Comparison of ENCODE assay signal across 8 mouse cellular contexts in the genomic region with DNA sequence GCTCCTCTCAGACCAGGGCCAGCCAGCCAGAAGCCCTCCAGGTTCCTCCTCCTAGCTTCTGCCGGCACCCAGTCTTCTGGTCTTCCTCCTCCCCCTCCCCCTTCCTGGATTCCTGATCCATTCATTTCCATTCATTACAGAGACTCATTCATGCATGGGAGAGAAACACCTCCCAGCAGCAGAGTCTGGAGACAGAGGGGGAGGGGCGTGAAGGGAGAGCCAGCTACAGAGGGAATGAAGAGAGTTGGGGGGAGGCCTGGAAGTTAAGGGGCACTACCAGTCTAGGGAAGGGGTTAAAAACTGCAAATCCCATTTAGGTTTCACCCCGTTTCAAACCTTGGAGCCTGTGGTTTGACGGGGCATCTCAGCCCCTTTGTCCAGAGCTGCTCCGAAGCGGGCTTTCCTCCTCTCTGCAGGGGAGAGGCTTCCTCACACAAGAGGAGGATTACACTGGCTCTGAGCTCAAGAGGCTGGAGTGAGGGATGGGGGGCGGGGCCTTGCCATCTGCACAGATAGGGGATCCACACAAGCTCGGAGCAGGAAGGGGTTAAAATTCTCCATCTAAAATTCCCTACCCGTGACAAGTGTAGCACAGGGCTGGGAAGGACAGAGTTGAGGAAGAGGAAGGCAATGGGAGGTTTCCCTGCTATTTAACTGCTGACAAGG. TPM values are rescaled to one million over a fixed set of nuclear protein-coding genes. Genes with fewer than 3 reads are reported as not detected.
DNase-seq lines count a peak whose midpoint lies in the region; ATAC-seq lines count a peak whose summit lies in the region.
"Had no signal": no experiment of that assay in that cellular context is flagged by ENCODE, and none has a peak within 500 bp of the region (broad histone marks: within the 10 kb centered on the region; RNA-seq: fewer than 3 reads in every experiment).

No protein-coding gene starts in this region.

- H3K9ac ChIP-seq in hindbrain, embryonic 15.5 days, result peak overlapping the region; percentile 45

- peak overlapping the region; percentile 70 for H3K4me2 ChIP-seq in hindbrain, embryonic 15.5 days

- peak overlapping the region; percentile 96 for H3K27ac ChIP-seq in hindbrain, embryonic 15.5 days (replicated peaks)

- WGBS in hindbrain, embryonic 15.5 days, result 2% methylated on average over 9 of the region's 9 CpGs

- no peaks in the 10 kb centered on the region for H3K27me3 ChIP-seq in hindbrain, embryonic 15.5 days

- peaks cover 71% of the 10 kb centered on the region for H3K4me1 ChIP-seq in hindbrain, embryonic 15.5 days (replicated peaks)

- peak overlapping the region; percentile 34 for H3K4me3 ChIP-seq in hindbrain, embryonic 15.5 days

- DNase-seq in testis, postnatal 10 days (ENCODE audit: low spot score), result peak; percentile 68
- DNase-seq in testis, postnatal 14 days (ENCODE audit: low spot score), result no peak
- DNase-seq in embryo, embryonic 11 days, result peak; percentile 93
- DNase-seq in mesoderm, embryonic 11.5 days (ENCODE audit: low read depth, low spot score), result peak; percentile 90
- no peak for DNase-seq in spleen, adult 18-20 months
- no peak for DNase-seq in lung, adult 18-20 months

- H3K36me3 ChIP-seq in hindbrain, embryonic 15.5 days, result peaks cover 22% of the 10 kb centered on the region

- no peaks in the 10 kb centered on the region for H3K9me3 ChIP-seq in hindbrain, embryonic 15.5 days

- ATAC-seq in hindbrain, embryonic 15.5 days (ENCODE audit: low FRiP score, low read depth), result peak; percentile 72

RNA-seq across cellular contexts. Expression of a gene that starts 4.9 kb away (rescaled TPM):
- 0.17 and 1.1 TPM in 2 replicates for polyA plus RNA-seq in hindbrain, embryonic 15.5 days (2015; fragmentation: Nextera tagmentation; extraction: Ambion mirVana)

RNA-seq across cellular contexts. Expression of a gene that starts 10.0 kb away (rescaled TPM):
- 38.2 and 40.5 TPM in 2 replicates for polyA plus RNA-seq in hindbrain, embryonic 15.5 days (2015; fragmentation: Nextera tagmentation; extraction: Ambion mirVana)

RNA-seq across cellular contexts. Expression of a gene that starts 26.1 kb away (rescaled TPM):
- 85.2 and 87.6 TPM in 2 replicates for polyA plus RNA-seq in hindbrain, embryonic 15.5 days (2015; fragmentation: Nextera tagmentation; extraction: Ambion mirVana)

RNA-seq across cellular contexts. Expression of a gene that starts 31.7 kb away (rescaled TPM):
- 0.05 TPM in 1 of 2 replicates, not detected in the other for polyA plus RNA-seq in hindbrain, embryonic 15.5 days (2015; fragmentation: Nextera tagmentation; extraction: Ambion mirVana)
- polyA plus RNA-seq: liver, embryonic 16.5 days had no signal

Comparison
In these comparisons a context has a peak if more than half of its experiments do, and no peak if none do; other contexts are left out.
1. DNase-seq: peak in testis, postnatal 10 days (single experiment), embryo, embryonic 11 days (single experiment) and mesoderm, embryonic 11.5 days (single experiment); none in testis, postnatal 14 days (single experiment), spleen, adult 18-20 months (0 of 2) and lung, adult 18-20 months (0 of 2).